Mouse (Mus musculus) cerebellum, adult (tissue): Measurements from ENCODE around the gene Aff3.

Experiments used
- ATAC-seq: cut with Nextera tagmentation; 2 replicates; pipeline ENCODE4 v1.9.2; 2017; ENCODE audit warnings: mild to moderate bottlenecking, moderate library complexity, mixed read lengths; ENCODE audit not compliant: insufficient number of reproducible peaks, low FRiP score, low TSS enrichment

The Aff3 gene

DNA sequence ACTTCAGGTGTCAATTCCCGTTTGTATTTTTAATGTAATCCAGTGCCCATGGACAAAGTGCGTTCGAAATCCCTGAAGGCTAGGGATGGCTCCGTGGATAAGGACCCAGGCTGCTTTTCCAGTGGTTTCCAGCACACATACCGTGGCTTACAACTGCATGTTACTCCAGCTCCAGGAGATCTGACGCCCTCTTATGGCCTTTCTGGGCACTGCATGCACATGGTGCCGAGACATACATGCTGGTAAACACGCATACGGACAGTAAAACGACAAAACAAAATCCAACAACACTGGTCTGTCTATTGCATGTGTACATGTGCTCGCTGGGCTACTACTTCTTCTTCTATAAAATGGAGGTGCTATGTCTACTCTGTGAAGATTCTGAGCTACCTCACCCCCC is 357.5 kb downstream of the Aff3 start:
- no peak for ATAC-seq

- no peak for ATAC-seq
Observed at GRCm38 (mm10) chr1:38306146-38306545, 358.6 kb downstream of the Aff3 start.

DNA sequence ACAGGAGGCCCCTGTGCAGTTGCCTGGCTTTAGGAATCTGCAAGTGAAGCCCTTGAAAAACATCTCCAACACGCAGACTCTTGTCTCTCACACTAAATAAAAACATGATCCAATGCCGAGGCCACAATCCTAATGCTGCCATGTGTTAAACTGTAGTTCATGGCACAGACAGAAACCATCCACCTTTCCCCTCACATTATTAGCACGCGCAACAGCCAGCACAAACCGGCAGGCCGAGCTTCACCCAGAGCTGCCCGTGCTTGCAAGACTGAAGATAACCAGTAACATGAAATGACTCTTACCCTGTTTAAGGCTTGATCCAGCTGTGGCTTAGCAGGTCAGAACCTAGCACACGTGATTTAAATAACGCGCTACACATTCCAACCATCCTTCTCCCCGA is 360.4 kb downstream of the Aff3 start:
- ATAC-seq = no peak

DNA sequence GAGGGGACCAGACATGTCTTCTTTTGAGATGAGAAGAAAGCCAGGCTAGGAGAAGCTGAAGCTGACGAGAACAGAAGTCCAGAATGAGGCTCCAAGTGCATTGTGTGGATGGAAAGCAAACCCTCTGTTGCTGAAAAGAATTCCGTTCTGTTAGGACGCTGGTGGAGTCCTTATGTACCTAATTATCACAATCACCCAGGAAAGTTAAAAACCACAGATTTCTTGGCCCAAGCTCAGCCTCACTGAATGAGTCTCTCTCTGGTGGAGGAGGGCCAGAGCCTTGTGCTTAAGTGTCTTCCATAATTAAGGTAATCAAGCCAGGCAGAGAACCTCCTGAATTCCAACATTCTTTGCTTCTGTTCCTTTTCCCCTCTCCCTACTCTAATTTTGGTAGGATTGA is 366.5 kb downstream of the Aff3 start:
- ATAC-seq = no peak

- no peak for ATAC-seq
Observed at GRCm38 (mm10) chr1:38294906-38295305, 369.8 kb downstream of the Aff3 start.

DNA sequence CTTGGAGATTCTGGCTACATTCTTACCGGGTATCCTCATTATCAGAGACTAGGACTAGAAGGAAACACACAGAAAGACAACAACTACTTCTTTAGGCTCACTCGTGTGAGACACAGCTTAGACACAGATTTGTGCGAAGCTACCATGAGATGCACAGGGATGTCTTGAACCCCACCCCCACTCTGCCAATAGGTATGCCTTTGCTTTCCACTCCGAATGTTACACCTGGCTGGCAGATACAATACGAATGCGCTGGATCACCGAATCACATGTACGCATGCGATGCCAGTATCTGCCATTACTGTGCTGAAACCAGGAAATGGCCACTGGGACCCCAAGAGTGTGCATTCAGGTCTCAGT is 370.4 kb downstream of the Aff3 start:
- no peak for ATAC-seq

DNA sequence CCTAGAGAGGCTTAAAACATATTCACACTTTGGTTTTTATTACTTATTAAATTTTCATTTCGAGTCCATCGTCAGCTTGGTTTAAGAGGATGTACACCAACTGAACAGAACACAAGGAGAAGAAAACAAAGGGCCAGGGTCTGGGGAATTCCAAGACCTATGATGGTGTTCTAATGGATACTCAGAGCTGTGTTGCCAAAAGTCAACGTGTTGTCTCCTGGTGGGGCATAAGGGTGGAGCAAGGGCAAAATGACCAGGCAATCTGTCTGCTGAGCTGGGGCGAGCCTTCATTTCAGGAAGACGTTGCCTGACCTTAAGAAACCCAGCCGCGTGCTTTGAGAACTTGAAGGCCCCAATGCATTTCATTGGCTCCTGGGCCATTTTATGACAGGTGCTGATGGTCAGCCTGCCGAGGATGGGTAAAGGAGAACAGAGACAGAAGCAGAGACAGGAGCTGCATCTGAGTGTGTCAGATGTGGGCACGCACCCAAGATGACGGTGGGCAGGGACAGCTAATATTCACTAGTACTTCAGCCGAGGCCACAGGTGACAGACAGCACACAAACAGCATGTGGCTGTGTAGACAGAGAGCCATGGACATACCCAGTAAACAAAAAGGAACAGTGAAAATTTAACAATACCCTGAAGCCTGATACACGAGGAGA is 371.0 kb downstream of the Aff3 start:
- no peak for ATAC-seq

- no peak for ATAC-seq
Observed at GRCm38 (mm10) chr1:38292851-38293250, 371.9 kb downstream of the Aff3 start.

GRCm38 (mm10) chr1:38291915-38292314 is 372.8 kb downstream of the Aff3 start:
- no peak for ATAC-seq

DNA sequence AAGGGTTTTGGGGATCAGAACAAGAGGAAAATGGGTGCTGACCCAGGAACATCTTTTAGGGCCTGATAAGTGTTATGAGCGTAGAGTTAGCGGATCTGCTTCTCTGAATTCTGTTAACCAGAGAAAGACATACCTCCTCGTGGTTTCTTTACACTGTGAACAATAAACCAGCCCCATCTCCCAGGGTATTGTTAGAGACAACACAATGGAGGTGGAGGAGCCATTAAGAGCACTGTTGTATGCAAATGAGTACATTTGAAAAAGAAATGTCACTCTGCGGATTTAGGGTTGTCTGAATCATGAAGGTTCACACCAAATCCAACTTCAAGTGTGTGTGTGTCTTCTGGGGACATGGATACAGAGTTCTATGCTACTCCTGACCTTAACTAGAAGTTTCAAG is 373.3 kb downstream of the Aff3 start:
- no peak for ATAC-seq

DNA sequence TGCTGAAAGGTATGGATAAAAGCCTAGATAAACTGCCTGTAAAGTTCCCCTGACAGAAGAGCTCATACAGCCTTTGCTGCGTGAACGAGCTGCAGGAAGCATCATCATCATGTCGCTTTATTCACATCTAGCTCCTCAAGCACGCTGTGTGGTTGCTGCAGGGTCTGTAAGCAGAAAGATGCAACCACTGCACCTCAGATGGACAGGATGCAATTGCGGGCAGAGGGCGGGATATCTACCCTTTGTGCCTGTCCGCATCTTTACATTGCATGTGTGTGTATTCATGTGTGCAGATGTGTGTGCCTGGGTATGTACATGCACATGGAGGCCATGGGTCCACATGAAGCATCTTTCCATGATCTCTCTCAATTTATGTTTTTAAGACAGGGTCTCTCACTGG is 373.9 kb downstream of the Aff3 start:
- ATAC-seq = no peak

GRCm38 (mm10) chr1:38289891-38290290 is 374.9 kb downstream of the Aff3 start:
- ATAC-seq = no peak

- no peak for ATAC-seq
Observed at GRCm38 (mm10) chr1:38288716-38289115, 376.0 kb downstream of the Aff3 start.

DNA sequence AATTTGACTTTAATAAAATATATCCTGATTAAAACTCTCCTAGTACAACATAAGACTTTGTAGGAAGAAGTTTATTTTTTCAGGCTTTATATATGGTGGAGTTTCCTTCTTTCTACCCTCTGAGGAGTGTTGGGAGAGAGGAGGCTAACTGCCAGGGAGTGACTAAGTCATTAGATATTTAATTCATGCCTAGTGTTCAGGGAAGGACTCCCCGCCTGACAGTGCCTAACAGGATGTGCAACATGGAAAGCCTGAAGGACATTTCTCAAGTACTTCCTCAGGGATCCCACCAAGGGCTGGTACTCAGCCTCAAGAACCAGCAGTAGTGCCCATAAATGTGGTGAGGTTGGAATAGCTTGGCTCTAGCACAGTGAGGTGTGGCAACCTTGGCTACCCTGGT is 378.2 kb downstream of the Aff3 start:
- ATAC-seq = no peak

DNA sequence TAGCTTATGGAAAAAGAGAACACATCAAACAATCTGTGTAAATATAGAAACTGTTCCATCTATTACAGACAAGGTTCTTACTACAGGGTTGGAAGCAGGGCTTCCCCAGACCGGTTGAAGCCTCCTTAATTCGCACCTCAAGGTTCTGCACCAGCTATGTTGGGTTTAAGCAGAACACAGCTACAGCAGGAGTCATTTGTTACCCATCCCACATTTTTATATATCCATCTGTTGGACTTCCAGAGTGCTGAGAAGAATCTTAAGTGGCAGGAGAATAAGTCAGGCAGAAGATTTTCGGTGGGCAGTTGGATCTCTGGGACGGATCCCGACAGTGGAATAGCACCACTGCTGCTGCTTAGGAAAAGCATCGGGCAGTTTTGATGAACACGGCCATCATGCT is 384.2 kb downstream of the Aff3 start:
- no peak for ATAC-seq

- no peak for ATAC-seq
Observed at GRCm38 (mm10) chr1:38271312-38271711, 393.4 kb downstream of the Aff3 start.

DNA sequence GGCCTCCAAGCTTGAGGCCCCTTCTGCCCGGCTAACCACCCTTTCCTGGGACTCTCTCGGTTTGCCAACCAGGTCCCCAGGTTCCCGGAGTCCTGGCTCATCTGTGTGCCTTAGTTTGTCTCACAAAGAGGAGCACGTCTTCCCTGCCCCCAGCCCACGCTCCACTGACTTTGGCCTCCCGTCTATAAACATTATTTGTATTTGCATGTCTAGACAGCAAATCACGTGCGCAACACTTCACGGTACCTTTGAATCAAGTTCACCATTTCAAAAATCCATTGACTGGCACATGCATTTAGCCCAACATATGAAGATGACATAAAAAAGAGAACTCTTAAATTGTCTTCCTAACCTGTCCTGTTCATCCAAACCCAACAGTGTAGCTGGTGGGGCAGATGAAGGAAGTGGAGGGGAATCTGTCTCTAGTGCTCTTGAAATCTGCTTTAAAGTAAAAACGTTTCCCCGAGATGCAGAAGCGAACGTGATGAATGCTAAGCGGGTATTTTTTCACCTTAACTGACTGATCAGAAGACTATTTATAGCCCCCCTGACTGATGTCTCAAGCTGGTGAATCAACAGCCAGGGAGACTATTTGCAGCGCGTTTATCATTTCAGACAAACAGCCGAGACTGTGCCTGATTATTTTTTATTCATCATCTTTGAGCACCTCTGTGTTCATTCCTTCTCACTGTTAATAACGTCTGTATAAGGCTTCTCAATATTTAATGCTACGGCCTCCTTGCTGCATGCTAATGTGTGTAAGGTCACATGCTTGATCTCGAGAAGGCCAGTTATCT is 396.3 kb downstream of the Aff3 start:
- ATAC-seq = no peak

- ATAC-seq = no peak
Observed at GRCm38 (mm10) chr1:38263251-38263650, 401.5 kb downstream of the Aff3 start.

- ATAC-seq = no peak
Observed at GRCm38 (mm10) chr1:38262362-38263154, 402.2 kb downstream of the Aff3 start.

GRCm38 (mm10) chr1:38261076-38261475 is 403.7 kb downstream of the Aff3 start:
- ATAC-seq = no peak
